Mouse (Mus musculus) MEL (cell line): ENCODE data around the gene Fam155a. TPM values are rescaled to one million over a fixed set of nuclear protein-coding genes. Genes with fewer than 3 reads are reported as not detected.

Source experiments
- DNase-seq: peaks from one replicate; pipeline ENCODE4 v3.0.0; 2011; ENCODE audit warnings: low read depth, low spot score
- H3K27ac ChIP-seq: 2 replicates; pipeline ENCODE4 v1.5.1; 2012; ENCODE audit warnings: low read depth, mild to moderate bottlenecking, control low read depth, low read length, moderate library complexity; ENCODE audit not compliant: control insufficient read depth
- H3K27me3 ChIP-seq, 2 experiments: fragments of 150-350 bp in 1 of 2; sonication (generic) in 1 of 2; 2 replicates each; pipeline ENCODE4 v1.6.1; 2012; ENCODE audit warnings: low read length in 2 of 2, mild to moderate bottlenecking in 2 of 2, improper control_type of control experiment in 1 of 2, moderate library complexity in 1 of 2; ENCODE audit not compliant: insufficient read depth in 2 of 2, control insufficient read depth in 1 of 2
- H3K36me3 ChIP-seq, 2 experiments: 2 replicates each; pipeline ENCODE4 v1.6.1; 2012 to 2014; ENCODE audit warnings: low read length in 2 of 2, improper control_type of control experiment in 1 of 2, inconsistent platforms in 1 of 2, mild to moderate bottlenecking in 1 of 2; ENCODE audit not compliant: insufficient read depth in 2 of 2, control insufficient read depth in 1 of 2
- H3K4me1 ChIP-seq, 2 experiments: fragments of 150-350 bp in 1 of 2; sonication (generic) in 1 of 2; 2 replicates each; pipeline ENCODE4 v1.6.1; 2012; ENCODE audit warnings: low read length in 2 of 2, improper control_type of control experiment in 1 of 2, mild to moderate bottlenecking in 1 of 2; ENCODE audit not compliant: insufficient read depth in 2 of 2, control insufficient read depth in 1 of 2
- H3K4me3 ChIP-seq, 2 experiments: fragments of 150-350 bp in 1 of 2; sonication (generic) in 1 of 2; 2 replicates each; pipeline ENCODE4 v1.5.1; 2012; ENCODE audit warnings: low read depth in 2 of 2, low read length in 2 of 2, mild to moderate bottlenecking in 2 of 2, moderate library complexity in 2 of 2, control low read depth in 1 of 2, improper control_type of control experiment in 1 of 2; ENCODE audit not compliant: control insufficient read depth in 1 of 2, insufficient read depth in 1 of 2
- H3K79me2 ChIP-seq: 2 replicates; pipeline ENCODE4 v1.6.1; 2012; ENCODE audit warnings: mild to moderate bottlenecking, low read length, moderate library complexity; ENCODE audit not compliant: control insufficient read depth, poor library complexity, insufficient read depth
- H3K9ac ChIP-seq: 2 replicates; pipeline ENCODE4 v1.6.1; 2012; ENCODE audit warnings: low read depth, mild to moderate bottlenecking, control low read depth, low read length, moderate library complexity; ENCODE audit not compliant: control insufficient read depth, poor library complexity, severe bottlenecking
- H3K9me3 ChIP-seq: fragments of 150-350 bp; sonication (generic); replicated peaks from 2 replicates; pipeline ENCODE4 v1.6.1; 2012; ENCODE audit warnings: mild to moderate bottlenecking, low read length, improper control_type of control experiment, moderate library complexity; ENCODE audit not compliant: insufficient read depth
- BHLHE40 ChIP-seq: IDR thresholded peaks from 2 replicates; pipeline ENCODE4 v1.6.1; 2012; ENCODE audit warnings: low read depth, mild to moderate bottlenecking, inconsistent platforms, low read length, improper control_type of control experiment, borderline replicate concordance
- CHD2 ChIP-seq: IDR thresholded peaks from 2 replicates; pipeline ENCODE4 v1.6.1; 2011; ENCODE audit warnings: low read length, improper control_type of control experiment
- E2F4 ChIP-seq: IDR thresholded peaks from 2 replicates; pipeline ENCODE4 v1.6.1; 2011; ENCODE audit warnings: low read depth, low read length, improper control_type of control experiment, borderline replicate concordance
- EP300 ChIP-seq, 2 experiments: IDR thresholded peaks; 2 replicates each; pipeline ENCODE4 v1.6.1; 2011; ENCODE audit warnings: improper control_type of control experiment in 2 of 2, low read length in 2 of 2, low read depth in 1 of 2, mild to moderate bottlenecking in 1 of 2
- GABPA ChIP-seq: IDR thresholded peaks from 2 replicates; pipeline ENCODE4 v1.6.1; 2012; ENCODE audit warnings: low read depth, mild to moderate bottlenecking, inconsistent platforms, low read length, improper control_type of control experiment, moderate library complexity
- JUND ChIP-seq: IDR thresholded peaks from 2 replicates; pipeline ENCODE4 v1.6.1; 2011; ENCODE audit warnings: low read depth, mild to moderate bottlenecking, improper control_type of control experiment, low read length
- MAX ChIP-seq: IDR thresholded peaks from 2 replicates; pipeline ENCODE4 v1.6.1; 2011; ENCODE audit warnings: low read length, improper control_type of control experiment
- MAZ ChIP-seq: IDR thresholded peaks from 2 replicates; pipeline ENCODE4 v1.6.1; 2012; ENCODE audit warnings: low read depth, mild to moderate bottlenecking, inconsistent platforms, low read length, improper control_type of control experiment
- NRF1 ChIP-seq: IDR thresholded peaks from 2 replicates; pipeline ENCODE4 v1.6.1; 2014; ENCODE audit warnings: low read depth, mild to moderate bottlenecking, inconsistent platforms, low read length, improper control_type of control experiment, moderate library complexity; ENCODE audit not compliant: poor library complexity, insufficient read depth, severe bottlenecking
- POLR2AphosphoS2 ChIP-seq: IDR thresholded peaks from 2 replicates; pipeline ENCODE4 v1.6.1; 2011; ENCODE audit warnings: low read length, improper control_type of control experiment
- POLR2AphosphoS5 ChIP-seq: IDR thresholded peaks from 2 replicates; pipeline ENCODE4 v1.6.1; 2012; ENCODE audit warnings: low read depth, borderline replicate concordance, mild to moderate bottlenecking, inconsistent platforms, low read length, moderate library complexity, mixed read lengths
- RAD21 ChIP-seq: IDR thresholded peaks from 2 replicates; pipeline ENCODE4 v1.6.1; 2011; ENCODE audit warnings: mild to moderate bottlenecking, low read depth, low read length, improper control_type of control experiment
- RCOR1 ChIP-seq: IDR thresholded peaks from 2 replicates; pipeline ENCODE4 v1.6.1; 2012; ENCODE audit warnings: low read depth, mild to moderate bottlenecking, inconsistent platforms, low read length, improper control_type of control experiment
- SMC3 ChIP-seq: IDR thresholded peaks from 2 replicates; pipeline ENCODE4 v1.6.1; 2011; ENCODE audit warnings: low read depth, low read length, improper control_type of control experiment
- TCF12 ChIP-seq: IDR thresholded peaks from 2 replicates; pipeline ENCODE4 v1.6.1; 2014; ENCODE audit warnings: low read depth, mild to moderate bottlenecking, inconsistent platforms, low read length, improper control_type of control experiment, moderate library complexity
- UBTF ChIP-seq: IDR thresholded peaks from 2 replicates; pipeline ENCODE4 v1.6.1; 2012; ENCODE audit warnings: low read depth, mild to moderate bottlenecking, inconsistent platforms, low read length, improper control_type of control experiment, moderate library complexity, borderline replicate concordance; ENCODE audit not compliant: insufficient read depth
- USF2 ChIP-seq, 2 experiments: IDR thresholded peaks; 2 replicates each; pipeline ENCODE4 v1.6.1; 2011 to 2012; ENCODE audit warnings: improper control_type of control experiment in 2 of 2, low read length in 2 of 2, borderline replicate concordance in 1 of 2, inconsistent platforms in 1 of 2, low read depth in 1 of 2, mild to moderate bottlenecking in 1 of 2; ENCODE audit not compliant: insufficient read depth in 1 of 2
- ZKSCAN1 ChIP-seq: IDR thresholded peaks from 2 replicates; pipeline ENCODE4 v1.6.1; 2012; ENCODE audit warnings: low read depth, mild to moderate bottlenecking, inconsistent platforms, low read length, improper control_type of control experiment, moderate library complexity
- ZMIZ1 ChIP-seq: IDR thresholded peaks from 2 replicates; pipeline ENCODE4 v1.6.1; 2012; ENCODE audit warnings: low read depth, mild to moderate bottlenecking, inconsistent platforms, low read length, improper control_type of control experiment, moderate library complexity
- polyA plus RNA-seq, 2 experiments: library from polyadenylated mRNA; stranded (reverse) in 1 of 2; unstranded in 1 of 2; fragments of >175 nt in 1 of 2; fragments of >200 nt in 1 of 2; gene quantifications; 2 replicates each; pipeline versions ENCODE4 v1.2.1 to v1.2.4; 2012; ENCODE audit warnings: low replicate concordance in 2 of 2, low read depth in 1 of 2; ENCODE audit not compliant: insufficient read length in 2 of 2, insufficient read depth in 1 of 2, missing spikeins in 1 of 2
- total RNA-seq: library from RNA; depleted of rRNA; stranded (reverse); fragments of 300-350 nt; gene quantifications from 2 replicates; pipeline ENCODE4 v1.2.3, GENCODE M21; 2012

The Fam155a gene
- total and polyA plus RNA-seq, 3 experiments: not detected

DNA sequence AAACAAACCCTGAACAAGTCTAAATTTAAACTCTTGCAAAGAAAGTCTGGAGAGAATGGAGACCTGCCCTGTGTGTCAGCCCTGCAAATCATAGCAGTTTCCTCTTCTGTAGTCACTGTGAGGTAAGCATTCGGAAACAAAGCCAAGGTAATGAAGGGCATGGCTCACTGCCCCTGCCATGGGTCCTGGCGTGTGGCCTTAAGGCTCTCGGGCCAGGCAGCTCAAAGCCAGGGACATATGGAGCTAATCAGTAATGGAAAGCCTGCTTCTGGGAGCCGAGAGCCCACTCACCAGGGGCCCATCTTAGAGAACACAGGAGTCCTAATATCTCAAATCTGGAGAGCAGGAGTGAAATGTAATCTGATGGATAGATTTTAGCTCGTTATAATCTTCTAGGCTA lies 525.0 kb downstream of the Fam155a start:
- no peaks in the 10 kb centered on the region for H3K9me3 ChIP-seq

DNA sequence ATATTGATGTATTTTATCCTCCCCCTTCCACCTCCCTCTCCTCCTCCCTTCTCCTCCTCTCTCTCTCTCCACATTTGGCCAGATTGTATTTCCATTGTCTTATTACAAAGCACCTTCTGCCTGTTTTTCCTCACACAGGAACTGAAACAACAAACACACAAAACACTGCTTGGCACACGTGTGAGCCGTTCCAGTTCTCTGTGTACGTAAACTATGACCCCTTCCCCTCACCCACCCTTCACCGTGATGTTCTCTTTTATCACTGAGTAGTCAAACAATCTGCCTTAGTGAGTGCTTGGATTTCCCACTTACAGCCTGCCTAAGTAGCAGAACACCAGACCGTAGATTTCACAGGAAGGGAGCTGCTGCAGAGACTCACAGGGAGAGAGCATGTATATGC lies 530.0 kb downstream of the Fam155a start:
- H3K4me3 ChIP-seq: no peak overlapping the region
- no peaks in the 10 kb centered on the region for H3K36me3 ChIP-seq
- H3K9me3 ChIP-seq: no peaks in the 10 kb centered on the region
- H3K4me1 ChIP-seq: no peaks in the 10 kb centered on the region
- H3K27ac ChIP-seq: no peak overlapping the region
- H3K79me2 ChIP-seq: no peaks in the 10 kb centered on the region
- DNase-seq: no peak
- H3K27me3 ChIP-seq: no peaks in the 10 kb centered on the region
- no peak overlapping the region for H3K9ac ChIP-seq
- TF ChIP-seq JUND (no peak), GABPA (no peak), BHLHE40 (no peak), RCOR1 (no peak), POLR2AphosphoS2 (no peak), UBTF (no peak), CHD2 (no peak), TCF12 (no peak), E2F4 (no peak), EP300 (IDR thresholded peaks at IDR 0.05; ENCODE audit: low read depth in 1 of 2, low read length in 2 of 2) (no peak), ZKSCAN1 (no peak), USF2 (IDR thresholded peaks at IDR 0.05; ENCODE audit: borderline replicate concordance in 1 of 2, insufficient read depth in 1 of 2, low read depth in 1 of 2, low read length in 2 of 2) (no peak)

More for the DNA sequence above, 525.0 kb downstream of the Fam155a start:
- H3K9ac ChIP-seq: no peak overlapping the region
- no peak for TF ChIP-seq NRF1
- TF ChIP-seq POLR2AphosphoS5: no peak
- no peak for TF ChIP-seq ZKSCAN1
- no peak for TF ChIP-seq EP300 (IDR thresholded peaks at IDR 0.05; ENCODE audit: low read depth in 1 of 2, low read length in 2 of 2)
- TF ChIP-seq SMC3: no peak
- no peak for TF ChIP-seq TCF12
- no peak for TF ChIP-seq MAZ
- no peak for TF ChIP-seq RAD21
- TF ChIP-seq ZMIZ1: no peak
- TF ChIP-seq JUND: no peak
- no peak for TF ChIP-seq POLR2AphosphoS2
- TF ChIP-seq MAX: no peak
- TF ChIP-seq, all 39 proteins: peak for 0
- Histone ChIP-seq H3K4me3 (no peak overlapping the region), H3K4me1 (no peaks in the 10 kb centered on the region), H3K27me3 (no peaks in the 10 kb centered on the region), H3K79me2 (no peaks in the 10 kb centered on the region), H3K27ac (no peak overlapping the region), H3K36me3 (no peaks in the 10 kb centered on the region)
- DNase-seq: no peak
